Mouse (Mus musculus): ENCODE data around the gene Tpm4. TPM values are rescaled to one million over a fixed set of nuclear protein-coding genes. Genes with fewer than 3 reads are reported as not detected.

Gene Tpm4
- polyA plus RNA-seq, 1 experiment from 2014 or later, result 869 TPM

DNA sequence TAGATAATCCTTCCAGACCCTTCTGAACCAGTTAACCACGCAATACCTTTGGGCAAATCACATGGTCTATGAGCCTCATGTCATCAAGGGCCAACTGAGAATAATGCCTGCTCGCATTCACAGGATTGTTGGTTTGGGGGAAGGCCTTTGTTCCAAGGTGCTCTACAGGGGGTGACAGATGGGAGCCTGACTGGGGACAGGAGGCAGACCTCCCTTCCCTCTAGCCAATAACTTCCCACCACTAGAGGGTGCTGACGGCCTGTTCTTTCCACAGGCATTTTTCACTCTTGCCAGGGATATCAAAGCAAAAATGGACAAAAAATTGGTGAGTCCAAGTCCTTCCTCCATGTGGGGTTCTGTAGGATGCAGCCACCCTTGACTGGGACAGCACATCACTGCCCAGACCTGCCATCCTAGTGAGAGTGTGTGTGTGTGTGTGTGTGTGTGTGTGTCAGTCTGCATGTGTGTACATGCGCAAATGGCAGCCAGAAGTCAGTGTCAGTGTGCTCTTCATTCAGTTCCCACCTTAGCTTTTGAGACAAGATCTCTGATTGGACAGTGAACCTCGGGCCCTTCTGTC lies 42.7 kb downstream of the Tpm4 start:
- Histone ChIP-seq H3K4me2 (replicated peaks; ENCODE audit: low read depth, low read length) (no peak overlapping the region), H3K27ac (ENCODE audit: low read length) (no peak overlapping the region), H3K9ac (replicated peaks; ENCODE audit: low read length) (no peak overlapping the region), H3K4me1 (ENCODE audit: insufficient read depth, low read length) (no peaks in the 10 kb centered on the region), H3K9me3 (ENCODE audit: low read length) (no peaks in the 10 kb centered on the region), H3K36me3 (ENCODE audit: insufficient read depth, low read length) (peaks cover 76% of the 10 kb centered on the region), H3K27me3 (ENCODE audit: insufficient read depth, low read length) (no peaks in the 10 kb centered on the region), H3K4me3 (ENCODE audit: low read length) (no peak overlapping the region)
- 69% methylated on average over 5 of the region's 5 CpGs for WGBS
- peak; percentile 53; the same call in 1 of the 2 replicates for ATAC-seq (ENCODE audit: low FRiP score, low TSS enrichment)

- ATAC-seq (ENCODE audit: low FRiP score, low TSS enrichment), result no peak
- H3K27me3 ChIP-seq (ENCODE audit: insufficient read depth, low read length), result no peaks in the 10 kb centered on the region
- no peak overlapping the region for H3K4me3 ChIP-seq (ENCODE audit: low read length)
- no peaks in the 10 kb centered on the region for H3K4me1 ChIP-seq (ENCODE audit: insufficient read depth, low read length)
- H3K9ac ChIP-seq (replicated peaks; ENCODE audit: low read length), result no peak overlapping the region
- peaks cover 24% of the 10 kb centered on the region for H3K36me3 ChIP-seq (ENCODE audit: insufficient read depth, low read length)
- H3K9me3 ChIP-seq (ENCODE audit: low read length), result no peaks in the 10 kb centered on the region
- 95% methylated on average over 2 of the region's 2 CpGs for WGBS
- H3K4me2 ChIP-seq (replicated peaks; ENCODE audit: low read depth, low read length), result no peak overlapping the region
- no peak overlapping the region for H3K27ac ChIP-seq (ENCODE audit: low read length)
Observed at GRCm38 (mm10) chr8:72183554-72184202, 48.9 kb downstream of the Tpm4 start.

GRCm38 (mm10) chr8:72187793-72188331 lies 53.1 kb downstream of the Tpm4 start:
- Histone ChIP-seq H3K9ac (replicated peaks; ENCODE audit: low read length) (no peak overlapping the region), H3K27me3 (ENCODE audit: insufficient read depth, low read length) (no peaks in the 10 kb centered on the region), H3K4me2 (replicated peaks; ENCODE audit: low read depth, low read length) (no peak overlapping the region), H3K9me3 (ENCODE audit: low read length) (no peaks in the 10 kb centered on the region), H3K4me3 (ENCODE audit: low read length) (no peak overlapping the region), H3K36me3 (ENCODE audit: insufficient read depth, low read length) (no peaks in the 10 kb centered on the region), H3K27ac (ENCODE audit: low read length) (no peak overlapping the region), H3K4me1 (ENCODE audit: insufficient read depth, low read length) (no peaks in the 10 kb centered on the region)
- ATAC-seq (ENCODE audit: low FRiP score, low TSS enrichment), result no peak
- 80% methylated on average over 2 of the region's 2 CpGs for WGBS

GRCm38 (mm10) chr8:72189417-72190214 lies 54.8 kb downstream of the Tpm4 start, which contains the start of gene Hsh2d:
Gene Hsh2d, plus strand, starts transcription at chr8:72189638.
- WGBS, result 66% methylated on average over 12 of the region's 12 CpGs
- Histone ChIP-seq H3K9me3 (ENCODE audit: low read length) (no peaks in the 10 kb centered on the region), H3K9ac (replicated peaks; ENCODE audit: low read length) (no peak within 1 kb of the TSS), H3K4me1 (ENCODE audit: insufficient read depth, low read length) (no peaks in the 10 kb centered on the region), H3K27ac (ENCODE audit: low read length) (no peak within 1 kb of the TSS), H3K36me3 (ENCODE audit: insufficient read depth, low read length) (no peaks in the 10 kb centered on the region), H3K4me3 (ENCODE audit: low read length) (no peak within 1 kb of the TSS), H3K4me2 (replicated peaks; ENCODE audit: low read depth, low read length) (no peak within 1 kb of the TSS), H3K27me3 (ENCODE audit: insufficient read depth, low read length) (no peaks in the 10 kb centered on the region)
- no peak for ATAC-seq (ENCODE audit: low FRiP score, low TSS enrichment)

GRCm38 (mm10) chr8:72190215-72190539 lies 55.4 kb downstream of the Tpm4 start:
- H3K4me1 ChIP-seq (ENCODE audit: insufficient read depth, low read length), result no peaks in the 10 kb centered on the region
- no peak overlapping the region for H3K9ac ChIP-seq (replicated peaks; ENCODE audit: low read length)
- H3K36me3 ChIP-seq (ENCODE audit: insufficient read depth, low read length), result no peaks in the 10 kb centered on the region
- no peak overlapping the region for H3K27ac ChIP-seq (ENCODE audit: low read length)
- H3K4me2 ChIP-seq (replicated peaks; ENCODE audit: low read depth, low read length), result no peak overlapping the region
- WGBS, result 89% methylated on average over 2 of the region's 2 CpGs
- ATAC-seq (ENCODE audit: low FRiP score, low TSS enrichment), result no peak
- no peak overlapping the region for H3K4me3 ChIP-seq (ENCODE audit: low read length)
- no peaks in the 10 kb centered on the region for H3K9me3 ChIP-seq (ENCODE audit: low read length)
- H3K27me3 ChIP-seq (ENCODE audit: insufficient read depth, low read length), result no peaks in the 10 kb centered on the region

DNA sequence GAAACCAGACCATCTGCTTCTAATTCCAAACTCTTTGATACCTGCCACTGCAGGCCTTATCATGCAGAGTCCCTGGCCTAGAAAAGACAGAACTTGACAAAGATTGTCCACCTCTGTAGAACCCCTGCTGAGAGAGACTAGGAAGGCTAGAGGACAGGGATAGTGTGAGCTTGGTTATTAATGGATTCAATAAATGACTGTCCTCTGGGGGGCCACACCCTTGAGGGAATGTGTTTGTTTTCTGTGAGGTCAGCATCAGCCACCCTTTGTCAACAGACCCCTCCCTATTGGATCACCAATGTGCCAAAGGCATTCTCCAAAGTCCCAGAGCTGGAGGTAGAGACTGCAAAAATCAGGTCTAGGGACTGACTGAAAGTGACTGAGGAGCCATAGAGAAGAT lies 57.3 kb downstream of the Tpm4 start:
- H3K9me3 ChIP-seq (ENCODE audit: low read length), result no peaks in the 10 kb centered on the region
- H3K36me3 ChIP-seq (ENCODE audit: insufficient read depth, low read length), result no peaks in the 10 kb centered on the region
- H3K4me3 ChIP-seq (ENCODE audit: low read length), result no peak overlapping the region
- H3K27me3 ChIP-seq (ENCODE audit: insufficient read depth, low read length), result no peaks in the 10 kb centered on the region
- no peak overlapping the region for H3K27ac ChIP-seq (ENCODE audit: low read length)
- no peak overlapping the region for H3K4me2 ChIP-seq (replicated peaks; ENCODE audit: low read depth, low read length)
- no peak for ATAC-seq (ENCODE audit: low FRiP score, low TSS enrichment)
- no peaks in the 10 kb centered on the region for H3K4me1 ChIP-seq (ENCODE audit: insufficient read depth, low read length)
- H3K9ac ChIP-seq (replicated peaks; ENCODE audit: low read length), result no peak overlapping the region

DNA sequence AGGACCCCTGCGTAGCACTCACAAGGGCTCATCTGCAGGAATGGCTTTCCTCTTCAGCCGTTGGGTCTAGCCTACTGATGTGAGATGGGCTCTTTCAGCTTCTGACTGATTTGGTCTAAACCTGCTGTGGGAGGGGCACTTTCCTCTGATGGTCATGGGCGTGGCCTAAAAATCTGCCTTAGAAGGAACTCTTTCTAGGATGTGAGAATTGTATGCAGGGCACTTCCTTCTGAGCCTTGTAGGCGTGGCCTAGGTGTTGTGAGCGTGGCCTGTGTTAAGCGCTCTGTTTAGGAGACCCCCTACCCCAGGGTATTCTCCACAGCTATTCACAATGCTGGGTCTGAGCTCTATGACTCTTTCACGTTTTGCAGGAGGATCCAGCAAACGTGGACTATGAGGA lies 63.2 kb downstream of the Tpm4 start:
- no peaks in the 10 kb centered on the region for H3K36me3 ChIP-seq (ENCODE audit: insufficient read depth, low read length)
- no peak; the same call in 1 of the 2 replicates for ATAC-seq (ENCODE audit: low FRiP score, low TSS enrichment)
- 66% methylated on average over 8 of the region's 8 CpGs for WGBS

More for the DNA sequence above, 63.2 kb downstream of the Tpm4 start:
- H3K9me3 ChIP-seq (ENCODE audit: low read length), result peaks cover 8% of the 10 kb centered on the region
- no peak overlapping the region for H3K27ac ChIP-seq (ENCODE audit: low read length)
- no peak overlapping the region for H3K4me2 ChIP-seq (replicated peaks; ENCODE audit: low read depth, low read length)
- no peak overlapping the region for H3K4me3 ChIP-seq (ENCODE audit: low read length)
- H3K4me1 ChIP-seq (ENCODE audit: insufficient read depth, low read length), result no peaks in the 10 kb centered on the region
- no peaks in the 10 kb centered on the region for H3K27me3 ChIP-seq (ENCODE audit: insufficient read depth, low read length)
- no peak overlapping the region for H3K9ac ChIP-seq (replicated peaks; ENCODE audit: low read length)

Other genes starting within 250 kb of the Tpm4 start
- 6.4 and 6.6 TPM in 2 replicates for gene Zfp882, start 226.4 kb upstream of the Tpm4 start, polyA plus RNA-seq (2015; fragmentation: Nextera tagmentation; extraction: Ambion mirVana)
- 25.7 and 29.1 TPM in 2 replicates for gene Zfp617, start 226.3 kb upstream of the Tpm4 start, polyA plus RNA-seq (2015; fragmentation: Nextera tagmentation; extraction: Ambion mirVana)
- gene Zfp961, start 183.9 kb upstream of the Tpm4 start, polyA plus RNA-seq (2015; fragmentation: Nextera tagmentation; extraction: Ambion mirVana), result 26.7 and 30.8 TPM in 2 replicates
- 1.8 and 1.9 TPM in 2 replicates for gene Cyp4f18, start 125.3 kb upstream of the Tpm4 start, polyA plus RNA-seq (2015; fragmentation: Nextera tagmentation; extraction: Ambion mirVana)
- not detected in 2 replicates for gene Olfr372, start 93.8 kb upstream of the Tpm4 start, polyA plus RNA-seq (2015; fragmentation: Nextera tagmentation; extraction: Ambion mirVana)
- 0.04 TPM in 1 of 2 replicates, not detected in the other for gene Olfr373, start 51.8 kb upstream of the Tpm4 start, polyA plus RNA-seq (2015; fragmentation: Nextera tagmentation; extraction: Ambion mirVana)
- gene Olfr374, start 27.9 kb upstream of the Tpm4 start, polyA plus RNA-seq (2015; fragmentation: Nextera tagmentation; extraction: Ambion mirVana), result not detected in 2 replicates
- gene Rab8a, start 26.2 kb downstream of the Tpm4 start, polyA plus RNA-seq (2015; fragmentation: Nextera tagmentation; extraction: Ambion mirVana), result 141 and 143 TPM in 2 replicates
- not detected in 2 replicates for gene Hsh2d, start 54.7 kb downstream of the Tpm4 start, polyA plus RNA-seq (2015; fragmentation: Nextera tagmentation; extraction: Ambion mirVana)
- not detected in 2 replicates for gene Cib3, start 77.9 kb downstream of the Tpm4 start, polyA plus RNA-seq (2015; fragmentation: Nextera tagmentation; extraction: Ambion mirVana)
- gene Gm11034, start 78.7 kb downstream of the Tpm4 start, polyA plus RNA-seq (2015; fragmentation: Nextera tagmentation; extraction: Ambion mirVana), result not detected in 2 replicates
- 79.5 and 80.7 TPM in 2 replicates for gene Fam32a, start 84.8 kb downstream of the Tpm4 start, polyA plus RNA-seq (2015; fragmentation: Nextera tagmentation; extraction: Ambion mirVana)
- 142 and 143 TPM in 2 replicates for gene Ap1m1, start 105.0 kb downstream of the Tpm4 start, polyA plus RNA-seq (2015; fragmentation: Nextera tagmentation; extraction: Ambion mirVana)
- 30.6 and 40.7 TPM in 2 replicates for gene Gm10282, start 170.3 kb downstream of the Tpm4 start, polyA plus RNA-seq (2015; fragmentation: Nextera tagmentation; extraction: Ambion mirVana)
- gene Klf2, start 184.1 kb downstream of the Tpm4 start, polyA plus RNA-seq (2015; fragmentation: Nextera tagmentation; extraction: Ambion mirVana), result 10.1 and 10.4 TPM in 2 replicates